Mouse (Mus musculus) liver, adult 2 months (tissue): ENCODE results near the gene Rcl1.

Source experiments
- CTCF ChIP-seq: fragments of 200-500 bp; IDR thresholded peaks from 2 replicates; pipeline ENCODE4 v1.5.1; 2011; ENCODE audit warnings: low read depth, low read length, control low read depth
- POLR2A ChIP-seq: fragments of 200-500 bp; IDR thresholded peaks from 2 replicates; pipeline ENCODE4 v1.6.1; 2011; ENCODE audit warnings: low read length, control low read depth; ENCODE audit not compliant: insufficient read depth; ENCODE audit errors: extremely low read depth

- TF ChIP-seq CTCF (no peak), POLR2A (no peak)
Observed at GRCm38 (mm10) chr19:29163817-29164527, 62.8 kb downstream of the Rcl1 start.
